Mouse (Mus musculus) bone marrow, adult 2 months (tissue): Measurements from ENCODE around the gene Syn3.

ENCODE experiments used
- CTCF ChIP-seq: fragments of 200-500 bp; IDR thresholded peaks from 2 replicates; pipeline ENCODE4 v1.5.1; 2011; ENCODE audit warnings: low read length, control low read depth; ENCODE audit not compliant: control insufficient read depth, insufficient read depth
- POLR2A ChIP-seq: fragments of 200-500 bp; IDR thresholded peaks from 2 replicates; pipeline ENCODE4 v1.6.1; 2011; ENCODE audit warnings: low read depth, mild to moderate bottlenecking, control low read depth, low read length, borderline replicate concordance; ENCODE audit not compliant: control insufficient read depth

DNA sequence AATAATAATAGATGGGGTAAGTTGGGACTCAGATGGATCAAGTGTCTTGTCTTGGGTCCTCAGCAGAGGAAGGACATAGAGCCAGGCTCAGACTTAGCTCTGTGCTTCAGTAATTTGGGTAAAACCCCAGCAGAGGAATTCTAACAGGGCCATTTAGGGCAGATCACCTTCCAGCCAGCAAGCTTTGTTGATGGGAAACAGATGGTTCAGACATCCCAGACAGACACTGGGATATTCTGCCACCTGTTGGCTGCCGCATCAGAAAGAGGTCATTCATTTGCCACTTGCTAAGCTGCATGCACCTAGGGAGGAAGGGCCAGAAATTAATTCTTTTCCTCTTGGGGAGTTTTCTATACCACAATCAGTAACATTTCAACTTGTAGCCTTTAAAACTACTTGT lies 176.7 kb downstream of the Syn3 start:
- no peak for TF ChIP-seq CTCF
- no peak for TF ChIP-seq POLR2A
